Mouse (Mus musculus) testis, adult 2 months (tissue): ENCODE measurements around the gene Arhgap22. TPM values are rescaled to one million over a fixed set of nuclear protein-coding genes. Genes with fewer than 3 reads are reported as not detected.

Experiments used
- H3K27ac ChIP-seq: fragments of 200-500 bp; 2 replicates; pipeline ENCODE4 v1.5.1; 2012; ENCODE audit warnings: low read depth, low read length; ENCODE audit not compliant: control insufficient read depth, insufficient read depth
- H3K27me3 ChIP-seq: fragments of 200-500 bp; 2 replicates; pipeline ENCODE4 v1.6.1; 2012; ENCODE audit warnings: mild to moderate bottlenecking, low read length, moderate library complexity; ENCODE audit not compliant: control insufficient read depth, insufficient read depth
- H3K36me3 ChIP-seq: fragments of 200-500 bp; 2 replicates; pipeline ENCODE4 v1.6.1; 2012; ENCODE audit warnings: mild to moderate bottlenecking, low read length; ENCODE audit not compliant: control insufficient read depth, insufficient read depth
- H3K4me1 ChIP-seq: fragments of 200-500 bp; 2 replicates; pipeline ENCODE4 v1.6.1; 2012; ENCODE audit warnings: low read length; ENCODE audit not compliant: control insufficient read depth, insufficient read depth
- H3K4me3 ChIP-seq: fragments of 200-500 bp; 2 replicates; pipeline ENCODE4 v1.5.1; 2012; ENCODE audit warnings: low read depth, mild to moderate bottlenecking, low read length, moderate library complexity, mixed read lengths; ENCODE audit not compliant: control insufficient read depth
- CTCF ChIP-seq: fragments of 200-500 bp; IDR thresholded peaks from 2 replicates; pipeline ENCODE4 v1.5.1; 2012; ENCODE audit warnings: low read depth, mild to moderate bottlenecking, inconsistent platforms, low read length, moderate library complexity; ENCODE audit not compliant: control insufficient read depth, insufficient read depth, insufficient replicate concordance
- POLR2A ChIP-seq: fragments of 200-500 bp; IDR thresholded peaks from 2 replicates; pipeline ENCODE4 v1.6.1; 2012; ENCODE audit warnings: low read depth, mild to moderate bottlenecking, inconsistent platforms, low read length, moderate library complexity; ENCODE audit not compliant: control insufficient read depth
- polyA plus RNA-seq: library from polyadenylated mRNA; depleted of rRNA; stranded (reverse); fragments of >200 nt; gene quantifications from 2 replicates; pipeline ENCODE4 v1.2.3, GENCODE M21; 2012

Gene Arhgap22
- polyA plus RNA-seq, 1 experiment = 1.6 TPM

DNA sequence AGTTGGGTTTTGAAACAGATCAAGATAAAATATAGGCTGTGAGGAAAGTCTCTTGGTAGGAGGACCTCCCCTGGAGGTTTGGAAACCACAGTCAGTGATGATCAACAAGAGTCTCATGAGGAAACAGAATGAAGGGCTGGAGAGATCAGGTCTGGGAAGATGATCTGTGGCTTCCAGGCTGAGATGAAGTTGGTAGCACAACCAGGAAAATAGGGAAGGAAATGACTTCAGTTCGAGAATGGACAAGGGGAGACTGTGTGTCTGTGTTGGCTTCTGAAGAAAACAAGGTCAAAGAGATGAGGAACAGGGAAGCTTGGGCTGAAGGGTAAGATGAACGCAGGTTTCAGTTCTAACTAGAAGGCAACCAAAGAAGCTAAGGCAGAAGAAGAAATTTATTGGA lies 26.6 kb downstream of the Arhgap22 start:
- no peak overlapping the region for H3K4me3 ChIP-seq
- TF ChIP-seq POLR2A = no peak
- no peak for TF ChIP-seq CTCF
- no peaks in the 10 kb centered on the region for H3K4me1 ChIP-seq
- H3K36me3 ChIP-seq = no peaks in the 10 kb centered on the region
- no peaks in the 10 kb centered on the region for H3K27me3 ChIP-seq
- no peak overlapping the region for H3K27ac ChIP-seq

DNA sequence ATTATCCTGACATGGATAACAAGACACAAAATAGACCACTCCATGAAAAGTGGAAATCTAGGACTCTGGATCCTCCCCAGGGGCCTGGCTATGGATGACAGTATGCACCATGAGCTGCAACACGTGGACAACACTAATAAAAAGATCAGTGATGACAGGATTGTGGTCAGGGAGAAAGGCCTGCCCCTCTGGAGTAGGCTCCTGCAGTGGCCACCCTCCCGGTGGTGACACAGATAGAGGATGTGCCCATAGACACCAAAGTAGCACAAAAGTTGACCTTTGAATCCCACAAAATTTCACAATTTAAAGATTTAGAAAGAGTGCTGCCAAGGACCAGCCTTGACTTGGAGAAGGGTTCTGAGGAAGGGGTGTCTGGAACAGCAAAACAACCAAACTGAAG lies 29.4 kb downstream of the Arhgap22 start:
- no peaks in the 10 kb centered on the region for H3K36me3 ChIP-seq
- no peak overlapping the region for H3K27ac ChIP-seq
- H3K4me1 ChIP-seq = no peaks in the 10 kb centered on the region
- no peaks in the 10 kb centered on the region for H3K27me3 ChIP-seq
- H3K4me3 ChIP-seq = no peak overlapping the region
- TF ChIP-seq CTCF (no peak), POLR2A (no peak)

DNA sequence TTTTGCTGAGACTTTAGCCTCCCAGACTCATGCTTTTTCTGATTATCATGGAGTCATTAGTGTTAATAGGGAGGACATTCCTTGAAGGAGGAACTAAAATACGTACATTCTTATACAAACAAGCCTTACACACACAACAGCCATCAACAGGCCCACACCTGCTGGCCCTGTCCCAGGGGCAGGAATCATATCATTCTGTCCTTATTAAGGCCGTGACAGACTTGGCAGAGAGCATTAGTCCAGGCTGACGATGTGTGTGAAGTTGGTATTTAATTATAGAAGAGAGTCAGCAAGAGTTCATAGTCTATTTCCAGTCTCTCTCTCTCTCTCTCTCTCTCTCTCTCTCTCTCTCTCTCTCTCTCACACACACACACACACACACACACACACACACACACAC lies 30.7 kb downstream of the Arhgap22 start:
- H3K36me3 ChIP-seq = no peaks in the 10 kb centered on the region
- H3K4me1 ChIP-seq = no peaks in the 10 kb centered on the region
- TF ChIP-seq POLR2A (no peak), CTCF (no peak)
- H3K4me3 ChIP-seq = no peak overlapping the region
- H3K27me3 ChIP-seq = no peaks in the 10 kb centered on the region
- no peak overlapping the region for H3K27ac ChIP-seq

DNA sequence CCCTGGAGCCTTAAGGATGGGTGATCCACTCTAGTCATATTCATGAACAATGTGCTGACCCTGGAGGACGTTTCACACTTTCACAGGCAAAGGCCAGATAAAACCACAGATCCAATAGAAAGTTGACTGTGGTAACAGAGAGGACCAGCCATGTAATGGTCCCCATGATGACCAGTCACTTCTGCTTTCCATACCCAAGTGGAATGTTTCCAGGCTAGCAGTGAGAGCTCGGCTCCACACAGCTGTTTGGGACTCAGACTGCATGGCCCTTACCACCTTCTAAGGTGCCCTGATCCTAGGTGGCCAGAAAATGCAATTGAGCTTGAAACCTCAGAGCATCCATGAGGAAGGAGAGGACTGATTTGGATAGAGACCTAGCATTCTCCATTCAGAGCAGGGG lies 31.1 kb downstream of the Arhgap22 start:
- Histone ChIP-seq H3K27ac (no peak overlapping the region), H3K4me3 (no peak overlapping the region), H3K36me3 (no peaks in the 10 kb centered on the region), H3K4me1 (peaks cover 1% of the 10 kb centered on the region), H3K27me3 (no peaks in the 10 kb centered on the region)
- TF ChIP-seq POLR2A (no peak), CTCF (no peak)

DNA sequence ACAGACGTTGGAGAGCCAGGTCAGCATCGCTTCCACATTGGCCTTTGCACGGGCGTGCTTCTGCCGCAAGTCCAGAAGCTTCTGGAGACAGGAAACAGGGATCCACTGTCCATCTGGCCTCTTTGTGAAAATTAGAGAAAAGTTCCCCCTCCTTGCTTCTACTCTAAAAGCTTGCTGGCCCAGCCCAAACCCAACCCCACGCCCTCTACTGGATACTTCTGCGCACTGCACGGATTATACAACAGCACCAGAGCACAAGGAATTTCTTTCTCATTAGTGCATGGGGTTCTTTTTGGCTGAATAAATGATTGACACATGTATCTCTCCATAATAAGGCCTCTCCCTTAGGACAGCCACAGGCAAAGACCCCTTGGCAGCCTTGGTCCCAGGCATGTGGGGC lies 32.6 kb downstream of the Arhgap22 start:
- Histone ChIP-seq H3K4me1 (peaks cover 10% of the 10 kb centered on the region), H3K27ac (no peak overlapping the region), H3K36me3 (no peaks in the 10 kb centered on the region), H3K4me3 (no peak overlapping the region), H3K27me3 (no peaks in the 10 kb centered on the region)
- TF ChIP-seq POLR2A (no peak), CTCF (no peak)

DNA sequence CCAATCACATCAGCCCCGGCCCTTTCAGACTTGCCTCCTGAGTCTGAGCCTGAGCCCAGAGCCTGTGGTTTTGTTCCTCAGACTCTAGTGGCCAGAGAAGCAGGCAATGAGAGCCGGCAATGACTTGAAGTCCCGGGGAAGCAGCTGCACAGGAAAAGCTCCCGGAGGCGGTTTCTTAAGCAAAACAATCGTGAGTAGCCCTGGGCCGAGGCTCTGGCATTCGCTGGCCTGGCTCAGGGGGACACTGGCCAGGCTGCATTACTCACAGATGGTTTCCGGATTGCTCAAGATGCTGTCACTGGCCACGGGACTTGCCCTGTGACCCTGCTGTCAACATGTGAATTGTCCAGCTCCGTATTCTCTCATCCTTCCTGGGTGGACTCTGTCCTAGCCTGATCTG lies 33.8 kb downstream of the Arhgap22 start:
- H3K27me3 ChIP-seq = no peaks in the 10 kb centered on the region
- no peak overlapping the region for H3K4me3 ChIP-seq
- no peak overlapping the region for H3K27ac ChIP-seq
- TF ChIP-seq POLR2A (no peak), CTCF (no peak)
- H3K36me3 ChIP-seq = no peaks in the 10 kb centered on the region
- peaks cover 10% of the 10 kb centered on the region for H3K4me1 ChIP-seq

DNA sequence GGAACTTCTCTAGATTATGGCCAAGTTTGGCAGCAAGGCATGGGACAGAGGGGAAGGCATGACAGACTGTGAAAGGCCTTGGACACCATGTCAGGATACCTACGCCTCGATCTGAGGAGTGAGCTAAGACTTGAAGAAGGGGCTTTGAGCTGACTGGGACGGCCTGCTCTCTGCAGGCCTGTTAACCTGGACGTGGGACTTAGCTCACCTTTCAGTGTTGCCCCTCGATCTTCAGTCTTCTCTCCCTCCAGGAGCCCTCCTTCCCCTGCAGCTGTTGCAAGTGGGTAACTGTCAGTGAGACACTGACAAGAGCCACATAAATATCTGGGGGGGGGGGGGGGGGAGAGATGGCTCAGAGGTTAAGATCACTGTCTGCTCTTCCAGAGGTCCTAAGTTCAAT lies 34.9 kb downstream of the Arhgap22 start:
- Histone ChIP-seq H3K36me3 (no peaks in the 10 kb centered on the region), H3K27ac (no peak overlapping the region), H3K27me3 (no peaks in the 10 kb centered on the region), H3K4me3 (no peak overlapping the region), H3K4me1 (peaks cover 10% of the 10 kb centered on the region)
- TF ChIP-seq POLR2A = no peak
- TF ChIP-seq CTCF = no peak
